Mouse (Mus musculus): ENCODE data around the gene Gm13278.
"Not testable (repeated sequence)": the region's sequence is repeated elsewhere in the genome, so short reads cannot be mapped to it uniquely, and the experiment has no call there.

DNA sequence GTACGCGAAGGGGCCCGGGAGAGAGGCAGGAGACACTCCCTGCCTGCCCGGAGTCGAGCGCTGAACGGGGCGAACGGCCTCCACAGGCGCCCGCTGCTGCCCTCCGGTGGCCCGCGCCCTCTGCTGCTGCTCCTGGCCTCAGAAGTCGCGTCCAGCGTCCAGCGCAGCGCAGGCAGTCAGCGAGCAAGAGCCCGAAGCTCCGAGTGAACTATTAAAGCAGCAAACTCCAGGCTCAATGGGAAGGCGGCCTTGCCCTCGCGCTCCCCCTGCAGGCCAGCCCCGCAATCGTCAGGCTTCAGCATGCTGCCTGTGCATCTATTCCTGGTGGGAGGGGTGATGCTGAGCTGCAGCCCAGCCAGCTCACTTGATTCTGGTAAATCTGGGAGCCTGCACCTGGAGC is 5.9 kb upstream of the Gm13278 start, which contains the start of gene Gm13276:
- not testable (repeated sequence) for TF ChIP-seq CTCF (IDR thresholded peaks at IDR 0.05; ENCODE audit: low read depth, low read length); EP300 (IDR thresholded peaks at IDR 0.05; ENCODE audit: insufficient read depth, low read depth, low read length)

Data from ES-Bruce4 (cell line).